Mouse (Mus musculus) lung, embryonic 14.5 days (tissue): ENCODE data around the gene Rap1a. TPM values are rescaled to one million over a fixed set of nuclear protein-coding genes. Genes with fewer than 3 reads are reported as not detected.

ENCODE experiments used
- ATAC-seq: fragments of 200-750 bp; cut with Nextera tagmentation; 2 replicates; pipeline ENCODE4 v1.8.0; 2017; ENCODE audit warnings: mild to moderate bottlenecking, moderate TSS enrichment, moderate library complexity; ENCODE audit not compliant: insufficient read depth
- DNase-seq: peaks from one replicate; pipeline ENCODE4 v3.0.0-alpha.2; 2015
- H3K27ac ChIP-seq: fragments of 300-500 bp; sonication (generic); 2 replicates; pipeline ENCODE4 v1.5.1; 2014; ENCODE audit warnings: low read depth, mild to moderate bottlenecking, moderate library complexity
- H3K27me3 ChIP-seq: fragments of 300-500 bp; sonication (generic); 2 replicates; pipeline ENCODE4 v1.6.1; 2014; ENCODE audit warnings: low read length, control low read depth; ENCODE audit not compliant: insufficient read depth
- H3K36me3 ChIP-seq: fragments of 300-500 bp; sonication (generic); 2 replicates; pipeline ENCODE4 v1.6.1; 2014; ENCODE audit warnings: control low read depth; ENCODE audit not compliant: insufficient read depth
- H3K4me1 ChIP-seq: fragments of 300-500 bp; sonication (generic); 2 replicates; pipeline ENCODE4 v1.6.1; 2014; ENCODE audit warnings: antibody characterized with exemption, control low read depth; ENCODE audit not compliant: insufficient read depth
- H3K4me2 ChIP-seq: fragments of 300-500 bp; sonication (generic); 2 replicates; pipeline ENCODE4 v1.6.1; 2014; ENCODE audit warnings: mild to moderate bottlenecking
- H3K4me3 ChIP-seq: fragments of 300-500 bp; sonication (generic); 2 replicates; pipeline ENCODE4 v1.5.1; 2014; ENCODE audit warnings: low read depth, low read length
- H3K9ac ChIP-seq: fragments of 300-500 bp; sonication (generic); 2 replicates; pipeline ENCODE4 v1.6.1; 2014
- H3K9me3 ChIP-seq: fragments of 300-500 bp; sonication (generic); 2 replicates; pipeline ENCODE4 v1.6.1; 2016; ENCODE audit warnings: low read depth, low read length, control low read depth
- CTCF ChIP-seq: IDR thresholded peaks from 2 replicates; pipeline ENCODE4 v1.5.1; 2016; ENCODE audit warnings: antibody characterized with exemption, low read depth
- WGBS: fragments of 180-500 bp; shearing (Covaris S2); extraction: QIAGEN DNeasy Blood & Tissue Kit; methylation state at CpG from one replicate; pipeline ENCODE4 v1.1.7; 2014; 5-methylcytosine and 5-hydroxymethylcytosine counted together
- polyA plus RNA-seq: library from polyadenylated mRNA; unstranded; fragments of >200 nt; fragmentation: Nextera tagmentation; extraction: Ambion mirVana; gene quantifications from 2 replicates; pipeline ENCODE4 v1.2.1, GENCODE M21; 2014

Rap1a gene
- polyA plus RNA-seq, 1 experiment from 2014 or later, result 95.5 TPM

DNA sequence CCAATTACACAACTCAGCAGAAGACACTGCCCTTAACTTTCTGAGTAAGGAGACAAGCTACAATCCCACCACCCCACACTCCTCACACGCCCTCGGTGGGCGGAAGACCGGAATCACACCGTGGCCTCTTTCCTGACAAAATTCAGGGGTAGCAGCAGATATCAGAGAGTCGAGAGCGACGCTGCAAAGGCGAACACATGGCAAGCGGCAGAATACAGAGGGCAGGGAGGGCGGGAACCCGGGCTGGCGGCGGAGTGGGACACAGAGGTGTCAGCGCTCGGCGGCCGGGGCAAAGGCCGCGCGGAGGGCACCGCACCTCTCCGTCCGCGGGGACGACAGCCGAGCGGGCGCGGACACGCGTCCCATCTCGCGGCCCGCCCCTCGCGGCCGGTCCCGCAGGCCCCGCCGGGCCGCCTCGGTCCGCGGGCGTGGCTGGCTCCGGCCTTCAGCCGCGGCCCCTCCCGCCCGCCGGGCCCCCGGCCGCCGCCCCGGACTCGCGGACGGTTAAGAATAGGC is 403 bp downstream of the Rap1a start:
- H3K27me3 ChIP-seq, result no peaks in the 10 kb centered on the region
- H3K9me3 ChIP-seq, result no peaks in the 10 kb centered on the region
- no peaks in the 10 kb centered on the region for H3K36me3 ChIP-seq
- peak; percentile 80 for ATAC-seq
- H3K27ac ChIP-seq, result peak overlapping the region; percentile 90
- 2% methylated on average over 54 of the region's 59 CpGs for WGBS
- peak overlapping the region; percentile 82 for H3K4me3 ChIP-seq
- TF ChIP-seq CTCF, result no peak
- peak overlapping the region; percentile 82 for H3K4me2 ChIP-seq
- H3K9ac ChIP-seq, result peak overlapping the region; percentile 91
- H3K4me1 ChIP-seq, result peaks cover 4% of the 10 kb centered on the region; the same call in 1 of the 2 replicates
- DNase-seq, result peak; percentile 62

DNA sequence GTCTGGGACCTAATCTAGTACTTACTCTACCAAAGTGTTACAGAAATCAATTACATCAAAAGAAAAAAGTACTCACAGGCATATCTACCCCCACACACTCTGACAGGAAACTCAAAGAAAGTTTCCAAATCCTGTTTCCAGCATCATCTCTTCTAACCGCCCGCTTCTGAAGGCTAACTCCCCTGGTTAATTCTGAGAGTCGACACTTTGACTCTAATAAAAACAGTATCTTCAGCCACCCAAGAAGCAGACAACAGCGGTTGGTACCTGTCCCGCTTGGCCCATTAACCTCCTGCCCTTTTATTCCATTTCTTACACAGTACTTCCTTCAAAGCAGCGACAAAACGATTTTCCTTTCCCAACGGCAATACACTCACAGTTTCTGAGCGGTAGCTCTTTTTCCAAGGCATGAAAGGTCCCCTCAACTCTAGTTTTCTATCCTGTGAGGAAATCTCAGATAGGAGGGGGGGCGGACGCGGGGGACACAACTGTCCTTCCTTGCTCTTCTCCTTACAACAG is 921 bp downstream of the Rap1a start:
- ATAC-seq, result no peak
- peak overlapping the region; percentile 90 for H3K27ac ChIP-seq
- 0% methylated on average over 12 of the region's 12 CpGs for WGBS
- no peak for TF ChIP-seq CTCF
- H3K4me3 ChIP-seq, result peak overlapping the region; percentile 82
- no peaks in the 10 kb centered on the region for H3K9me3 ChIP-seq
- DNase-seq, result peak; percentile 30
- peak overlapping the region; percentile 82 for H3K4me2 ChIP-seq
- no peaks in the 10 kb centered on the region for H3K36me3 ChIP-seq
- peaks cover 4% of the 10 kb centered on the region; the same call in 1 of the 2 replicates for H3K4me1 ChIP-seq
- H3K27me3 ChIP-seq, result no peaks in the 10 kb centered on the region
- H3K9ac ChIP-seq, result peak overlapping the region; percentile 91

GRCm38 (mm10) chr3:105799375-105799774 is 1.8 kb downstream of the Rap1a start:
- H3K4me1 ChIP-seq, result peaks cover 4% of the 10 kb centered on the region; the same call in 1 of the 2 replicates
- DNase-seq, result no peak
- H3K4me3 ChIP-seq, result peak overlapping the region; percentile 82
- TF ChIP-seq CTCF, result no peak
- H3K9ac ChIP-seq, result peak overlapping the region; percentile 91
- H3K36me3 ChIP-seq, result no peaks in the 10 kb centered on the region
- H3K9me3 ChIP-seq, result no peaks in the 10 kb centered on the region
- no peaks in the 10 kb centered on the region for H3K27me3 ChIP-seq
- WGBS, result 61% methylated on average over 4 of the region's 4 CpGs
- no peak for ATAC-seq
- no peak overlapping the region for H3K27ac ChIP-seq
- peak overlapping the region; percentile 82 for H3K4me2 ChIP-seq

DNA sequence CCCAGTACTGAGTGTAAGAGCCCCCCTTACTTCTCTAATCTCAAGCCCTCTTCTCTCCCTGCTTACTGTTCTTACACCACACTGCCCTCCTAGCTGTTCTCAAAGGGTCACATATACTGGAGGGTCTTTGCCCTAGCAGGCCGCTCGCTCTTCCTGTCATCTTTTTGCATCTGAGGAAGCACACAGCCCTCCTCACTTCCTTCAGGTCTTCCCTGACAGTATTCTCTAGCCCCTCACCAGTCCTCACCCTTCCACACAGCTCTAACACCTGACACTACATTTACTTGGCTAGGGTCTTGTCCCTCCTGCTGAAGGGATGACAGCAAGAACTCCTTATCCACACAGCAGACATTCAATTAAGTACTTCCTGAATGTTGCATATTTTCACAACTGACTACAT is 2.4 kb downstream of the Rap1a start:
- Histone ChIP-seq H3K27me3 (no peaks in the 10 kb centered on the region), H3K36me3 (no peaks in the 10 kb centered on the region), H3K4me1 (peaks cover 4% of the 10 kb centered on the region; the same call in 1 of the 2 replicates), H3K9me3 (no peaks in the 10 kb centered on the region), H3K27ac (no peak overlapping the region), H3K4me2 (peak overlapping the region; percentile 82), H3K9ac (peak overlapping the region; percentile 4; the same call in 1 of the 2 replicates), H3K4me3 (no peak overlapping the region)
- DNase-seq (no peak), ATAC-seq (no peak)
- 71% methylated on average over 2 of the region's 2 CpGs for WGBS
- no peak for TF ChIP-seq CTCF

- Histone ChIP-seq H3K36me3 (no peaks in the 10 kb centered on the region), H3K9me3 (no peaks in the 10 kb centered on the region), H3K4me1 (peaks cover 4% of the 10 kb centered on the region; the same call in 1 of the 2 replicates), H3K27ac (no peak overlapping the region), H3K4me2 (no peak overlapping the region), H3K27me3 (no peaks in the 10 kb centered on the region), H3K4me3 (no peak overlapping the region), H3K9ac (no peak overlapping the region)
- ATAC-seq, result no peak
- 59% methylated on average over 2 of the region's 2 CpGs for WGBS
- DNase-seq, result no peak
- no peak for TF ChIP-seq CTCF
Observed at GRCm38 (mm10) chr3:105797427-105797826, 3.7 kb downstream of the Rap1a start.

DNA sequence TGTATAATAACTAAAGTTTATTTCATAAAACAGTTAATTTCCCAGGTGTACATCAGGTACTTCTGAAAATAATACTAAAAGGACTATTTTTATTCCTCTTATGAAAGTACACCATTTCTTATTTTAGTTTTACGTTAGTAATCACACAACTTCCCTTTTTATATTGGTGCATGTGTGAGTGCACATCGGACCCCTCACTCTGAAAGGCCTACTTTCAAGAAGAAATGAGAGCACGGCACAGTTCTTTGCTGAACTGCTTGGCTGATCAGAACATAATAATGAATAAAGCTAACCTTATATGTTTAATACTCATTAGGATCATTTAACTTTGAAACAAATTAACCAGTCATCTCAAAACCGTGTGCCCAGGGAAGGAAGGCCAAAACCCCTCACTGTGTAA is 4.4 kb downstream of the Rap1a start:
- no peak for TF ChIP-seq CTCF
- Histone ChIP-seq H3K27me3 (no peaks in the 10 kb centered on the region), H3K9me3 (no peaks in the 10 kb centered on the region), H3K36me3 (no peaks in the 10 kb centered on the region), H3K4me1 (peaks cover 4% of the 10 kb centered on the region; the same call in 1 of the 2 replicates), H3K4me3 (no peak overlapping the region), H3K4me2 (no peak overlapping the region), H3K27ac (no peak overlapping the region), H3K9ac (no peak overlapping the region)
- WGBS, result 82% methylated on average over 4 of the region's 4 CpGs
- ATAC-seq (no peak), DNase-seq (no peak)

GRCm38 (mm10) chr3:105794309-105794708 is 6.8 kb downstream of the Rap1a start:
- no peak overlapping the region for H3K4me3 ChIP-seq
- no peaks in the 10 kb centered on the region for H3K27me3 ChIP-seq
- H3K4me1 ChIP-seq, result peaks cover 4% of the 10 kb centered on the region; the same call in 1 of the 2 replicates
- DNase-seq, result no peak
- TF ChIP-seq CTCF, result no peak
- no peak for ATAC-seq
- H3K4me2 ChIP-seq, result no peak overlapping the region
- H3K27ac ChIP-seq, result no peak overlapping the region
- no peaks in the 10 kb centered on the region for H3K9me3 ChIP-seq
- 69% methylated on average over 1 of the region's 1 CpGs for WGBS
- no peak overlapping the region for H3K9ac ChIP-seq
- H3K36me3 ChIP-seq, result peaks cover under 1% of the 10 kb centered on the region; the same call in 1 of the 2 replicates
